Mouse (Mus musculus): Measurements from ENCODE around the gene Syngap1. TPM values are rescaled to one million over a fixed set of nuclear protein-coding genes. Genes with fewer than 3 reads are reported as not detected.
A peak's percentile ranks its signal among the peaks of the same experiment; 100 is the strongest.

Syngap1 gene
- polyA plus RNA-seq, 1 experiment from 2014 or later: 3.7 TPM

- H3K27me3 ChIP-seq (ENCODE audit: control insufficient read depth, insufficient read depth, low read length): no peaks in the 10 kb centered on the region
- H3K27ac ChIP-seq (ENCODE audit: low read depth, low read length): no peak overlapping the region
- no peak for ATAC-seq (replicated peaks; ENCODE audit: insufficient number of reproducible peaks, low FRiP score, low TSS enrichment)
- H3K4me1 ChIP-seq (ENCODE audit: control insufficient read depth, insufficient read depth, low read length): peaks cover 6% of the 10 kb centered on the region; the same call in 1 of the 2 replicates
- H3K9ac ChIP-seq (ENCODE audit: low read depth, low read length): no peak overlapping the region
- H3K4me2 ChIP-seq: no peak overlapping the region
- no peak overlapping the region for H3K4me3 ChIP-seq (ENCODE audit: low read depth, low read length)
- H3K36me3 ChIP-seq (ENCODE audit: control insufficient read depth, insufficient read depth, low read length): no peaks in the 10 kb centered on the region
- WGBS (ENCODE audit: insufficient replicate concordance): 83% methylated on average over 10 of the region's 10 CpGs
- no peaks in the 10 kb centered on the region for H3K9me3 ChIP-seq (replicated peaks; ENCODE audit: control insufficient read depth, low read length)
These were observed 70.1 kb downstream of the Syngap1 start for GRCm38 (mm10) chr17:27011167-27011566.

- Histone ChIP-seq H3K9me3 (replicated peaks; ENCODE audit: control insufficient read depth, low read length) (no peaks in the 10 kb centered on the region), H3K27ac (ENCODE audit: low read depth, low read length) (no peak overlapping the region), H3K9ac (ENCODE audit: low read depth, low read length) (no peak overlapping the region), H3K4me1 (ENCODE audit: control insufficient read depth, insufficient read depth, low read length) (peaks cover 6% of the 10 kb centered on the region; the same call in 1 of the 2 replicates), H3K27me3 (ENCODE audit: control insufficient read depth, insufficient read depth, low read length) (no peaks in the 10 kb centered on the region), H3K36me3 (ENCODE audit: control insufficient read depth, insufficient read depth, low read length) (no peaks in the 10 kb centered on the region), H3K4me2 (no peak overlapping the region; the same call in 1 of the 2 replicates), H3K4me3 (ENCODE audit: low read depth, low read length) (no peak overlapping the region)
- no peak for ATAC-seq (replicated peaks; ENCODE audit: insufficient number of reproducible peaks, low FRiP score, low TSS enrichment)
- WGBS (ENCODE audit: insufficient replicate concordance): 56% methylated on average over 14 of the region's 14 CpGs
These were observed 71.1 kb downstream of the Syngap1 start for GRCm38 (mm10) chr17:27011998-27012672.

GRCm38 (mm10) chr17:27012909-27013308, 71.9 kb downstream of the Syngap1 start:
- no peak overlapping the region; the same call in 1 of the 2 replicates for H3K4me2 ChIP-seq
- H3K36me3 ChIP-seq (ENCODE audit: control insufficient read depth, insufficient read depth, low read length): no peaks in the 10 kb centered on the region
- H3K27ac ChIP-seq (ENCODE audit: low read depth, low read length): no peak overlapping the region
- H3K9me3 ChIP-seq (replicated peaks; ENCODE audit: control insufficient read depth, low read length): no peaks in the 10 kb centered on the region
- H3K4me3 ChIP-seq (ENCODE audit: low read depth, low read length): no peak overlapping the region
- H3K9ac ChIP-seq (ENCODE audit: low read depth, low read length): no peak overlapping the region
- 38% methylated on average over 6 of the region's 6 CpGs for WGBS (ENCODE audit: insufficient replicate concordance)
- H3K27me3 ChIP-seq (ENCODE audit: control insufficient read depth, insufficient read depth, low read length): no peaks in the 10 kb centered on the region
- no peak for ATAC-seq (replicated peaks; ENCODE audit: insufficient number of reproducible peaks, low FRiP score, low TSS enrichment)
- peaks cover 6% of the 10 kb centered on the region; the same call in 1 of the 2 replicates for H3K4me1 ChIP-seq (ENCODE audit: control insufficient read depth, insufficient read depth, low read length)

GRCm38 (mm10) chr17:27017564-27018499, 76.8 kb downstream of the Syngap1 start:
- H3K27me3 ChIP-seq (ENCODE audit: control insufficient read depth, insufficient read depth, low read length): no peaks in the 10 kb centered on the region
- peaks cover 3% of the 10 kb centered on the region; the same call in 1 of the 2 replicates for H3K4me1 ChIP-seq (ENCODE audit: control insufficient read depth, insufficient read depth, low read length)
- H3K4me2 ChIP-seq: peak overlapping the region; percentile 76
- H3K27ac ChIP-seq (ENCODE audit: low read depth, low read length): peak overlapping the region; percentile 54; the same call in 1 of the 2 replicates
- no peaks in the 10 kb centered on the region for H3K9me3 ChIP-seq (replicated peaks; ENCODE audit: control insufficient read depth, low read length)
- peak; percentile 75 for ATAC-seq (replicated peaks; ENCODE audit: insufficient number of reproducible peaks, low FRiP score, low TSS enrichment)
- peaks cover 11% of the 10 kb centered on the region for H3K36me3 ChIP-seq (ENCODE audit: control insufficient read depth, insufficient read depth, low read length)
- H3K4me3 ChIP-seq (ENCODE audit: low read depth, low read length): peak overlapping the region; percentile 61
- 7% methylated on average over 34 of the region's 34 CpGs for WGBS (ENCODE audit: insufficient replicate concordance)
- H3K9ac ChIP-seq (ENCODE audit: low read depth, low read length): peak overlapping the region; percentile 84

- WGBS (ENCODE audit: insufficient replicate concordance): 29% methylated on average over 12 of the region's 12 CpGs
- peak overlapping the region; percentile 54; the same call in 1 of the 2 replicates for H3K27ac ChIP-seq (ENCODE audit: low read depth, low read length)
- peak overlapping the region; percentile 61 for H3K4me3 ChIP-seq (ENCODE audit: low read depth, low read length)
- ATAC-seq (replicated peaks; ENCODE audit: insufficient number of reproducible peaks, low FRiP score, low TSS enrichment): no peak
- peaks cover 2% of the 10 kb centered on the region; the same call in 1 of the 2 replicates for H3K4me1 ChIP-seq (ENCODE audit: control insufficient read depth, insufficient read depth, low read length)
- peaks cover 11% of the 10 kb centered on the region for H3K36me3 ChIP-seq (ENCODE audit: control insufficient read depth, insufficient read depth, low read length)
- H3K4me2 ChIP-seq: peak overlapping the region; percentile 76
- H3K9ac ChIP-seq (ENCODE audit: low read depth, low read length): peak overlapping the region; percentile 84
- H3K9me3 ChIP-seq (replicated peaks; ENCODE audit: control insufficient read depth, low read length): no peaks in the 10 kb centered on the region
- no peaks in the 10 kb centered on the region for H3K27me3 ChIP-seq (ENCODE audit: control insufficient read depth, insufficient read depth, low read length)
These were observed 77.6 kb downstream of the Syngap1 start for GRCm38 (mm10) chr17:27018555-27019196.

- ATAC-seq (replicated peaks; ENCODE audit: insufficient number of reproducible peaks, low FRiP score, low TSS enrichment): no peak
- Histone ChIP-seq H3K36me3 (ENCODE audit: control insufficient read depth, insufficient read depth, low read length) (peaks cover 17% of the 10 kb centered on the region), H3K27me3 (ENCODE audit: control insufficient read depth, insufficient read depth, low read length) (no peaks in the 10 kb centered on the region), H3K9ac (ENCODE audit: low read depth, low read length) (no peak overlapping the region), H3K9me3 (replicated peaks; ENCODE audit: control insufficient read depth, low read length) (no peaks in the 10 kb centered on the region), H3K4me2 (no peak overlapping the region), H3K4me3 (ENCODE audit: low read depth, low read length) (no peak overlapping the region), H3K27ac (ENCODE audit: low read depth, low read length) (no peak overlapping the region), H3K4me1 (ENCODE audit: control insufficient read depth, insufficient read depth, low read length) (peaks cover 2% of the 10 kb centered on the region; the same call in 1 of the 2 replicates)
- WGBS (ENCODE audit: insufficient replicate concordance): 86% methylated on average over 13 of the region's 14 CpGs
These were observed 80.0 kb downstream of the Syngap1 start for GRCm38 (mm10) chr17:27021076-27021475.

GRCm38 (mm10) chr17:27021736-27022135, 80.7 kb downstream of the Syngap1 start:
- no peak for ATAC-seq (replicated peaks; ENCODE audit: insufficient number of reproducible peaks, low FRiP score, low TSS enrichment)
- H3K9ac ChIP-seq (ENCODE audit: low read depth, low read length): no peak overlapping the region
- H3K4me2 ChIP-seq: no peak overlapping the region
- H3K9me3 ChIP-seq (replicated peaks; ENCODE audit: control insufficient read depth, low read length): no peaks in the 10 kb centered on the region
- H3K27ac ChIP-seq (ENCODE audit: low read depth, low read length): no peak overlapping the region
- H3K36me3 ChIP-seq (ENCODE audit: control insufficient read depth, insufficient read depth, low read length): peaks cover 17% of the 10 kb centered on the region
- 88% methylated on average over 9 of the region's 9 CpGs for WGBS (ENCODE audit: insufficient replicate concordance)
- H3K4me1 ChIP-seq (ENCODE audit: control insufficient read depth, insufficient read depth, low read length): peaks cover 2% of the 10 kb centered on the region; the same call in 1 of the 2 replicates
- H3K4me3 ChIP-seq (ENCODE audit: low read depth, low read length): no peak overlapping the region
- H3K27me3 ChIP-seq (ENCODE audit: control insufficient read depth, insufficient read depth, low read length): no peaks in the 10 kb centered on the region

Measured in heart, embryonic 11.5 days (tissue).